29 mouse cellular contexts compared by ENCODE assay signal in the genomic region with DNA sequence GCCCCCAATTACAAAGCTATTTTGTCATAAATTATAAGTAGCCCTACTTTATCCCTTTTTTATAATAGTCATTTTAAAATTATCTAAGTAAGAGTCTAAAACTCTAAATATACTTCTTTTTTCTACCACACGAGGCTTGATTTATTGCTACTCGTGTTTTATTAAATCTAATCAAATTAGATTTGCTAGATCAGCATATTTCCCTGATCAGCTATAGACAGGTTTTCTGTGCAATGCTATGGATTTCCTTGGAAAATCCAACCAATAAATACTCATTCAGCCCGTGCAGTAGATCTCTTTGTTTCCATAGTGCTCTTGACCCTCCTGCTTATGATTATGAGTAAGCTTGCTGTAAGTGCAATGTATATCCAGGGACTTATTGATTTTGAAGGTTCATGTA.
"Had no signal": no experiment of that assay in that cellular context is flagged by ENCODE, and none has a peak within 500 bp of the region (broad histone marks: within the 10 kb centered on the region; RNA-seq: fewer than 3 reads in every experiment).

No protein-coding gene starts in this region.

- DNase-seq: left cerebral cortex, postnatal 4 days; liver; liver, embryonic 13.5 days; liver, postnatal 0 days; lung, adult 18-20 months; lung, adult 2 months; lung, embryonic 14.5 days; lung, postnatal 10 days; lung, postnatal 14 days; lung, postnatal 36 days; lung, postnatal 4 days; midbrain, embryonic 14.5 days had no signal

- H3K27ac ChIP-seq: limb, embryonic 10.5 days; limb, embryonic 12.5 days; limb, embryonic 13.5 days; limb, embryonic 15.5 days; liver, embryonic 12.5 days; liver, embryonic 13.5 days; liver, embryonic 14.5 days; liver, embryonic 15.5 days; lung, embryonic 15.5 days; macrophage; midbrain, embryonic 10.5 days; midbrain, embryonic 12.5 days; midbrain, embryonic 13.5 days; midbrain, embryonic 15.5 days had no signal

- H3K4me2 ChIP-seq: limb, embryonic 12.5 days; limb, embryonic 13.5 days; limb, embryonic 15.5 days; liver, embryonic 11.5 days; liver, embryonic 12.5 days; liver, embryonic 13.5 days; liver, embryonic 15.5 days; lung, embryonic 14.5 days; lung, embryonic 15.5 days; midbrain, embryonic 11.5 days; midbrain, embryonic 12.5 days; midbrain, embryonic 13.5 days; midbrain, embryonic 15.5 days had no signal

- H3K4me1 ChIP-seq: limb, embryonic 10.5 days; limb, embryonic 12.5 days; limb, embryonic 13.5 days; limb, embryonic 15.5 days; liver, embryonic 12.5 days; liver, embryonic 13.5 days; liver, embryonic 15.5 days; lung, embryonic 15.5 days; megakaryocyte, embryonic 14.5 days; midbrain, embryonic 10.5 days; midbrain, embryonic 12.5 days; midbrain, embryonic 13.5 days; midbrain, embryonic 15.5 days had no signal

- H3K27me3 ChIP-seq: limb, embryonic 12.5 days; limb, embryonic 13.5 days; limb, embryonic 15.5 days; liver, embryonic 12.5 days; liver, embryonic 13.5 days; liver, embryonic 15.5 days; lung, embryonic 15.5 days; megakaryocyte, embryonic 14.5 days; midbrain, embryonic 12.5 days; midbrain, embryonic 13.5 days; midbrain, embryonic 15.5 days had no signal

- H3K9ac ChIP-seq: limb, embryonic 12.5 days; limb, embryonic 13.5 days; limb, embryonic 15.5 days; liver, embryonic 12.5 days; liver, embryonic 13.5 days; liver, embryonic 14.5 days; liver, embryonic 15.5 days; liver, postnatal 0 days; lung, embryonic 14.5 days; lung, embryonic 15.5 days; midbrain, embryonic 12.5 days; midbrain, embryonic 13.5 days; midbrain, embryonic 15.5 days had no signal

- H3K9me3 ChIP-seq: limb, embryonic 10.5 days; limb, embryonic 12.5 days; limb, embryonic 13.5 days; limb, embryonic 15.5 days; liver, embryonic 12.5 days; liver, embryonic 13.5 days; liver, embryonic 15.5 days; lung, embryonic 15.5 days; megakaryocyte, embryonic 14.5 days; midbrain, embryonic 10.5 days; midbrain, embryonic 12.5 days; midbrain, embryonic 13.5 days; midbrain, embryonic 15.5 days had no signal

- H3K36me3 ChIP-seq: limb, embryonic 10.5 days; limb, embryonic 12.5 days; limb, embryonic 13.5 days; limb, embryonic 15.5 days; liver, embryonic 12.5 days; liver, embryonic 13.5 days; liver, embryonic 15.5 days; lung, embryonic 15.5 days; midbrain, embryonic 10.5 days; midbrain, embryonic 12.5 days; midbrain, embryonic 13.5 days; midbrain, embryonic 15.5 days had no signal

- H3K4me3 ChIP-seq: limb, embryonic 10.5 days; limb, embryonic 12.5 days; limb, embryonic 13.5 days; limb, embryonic 15.5 days; liver, embryonic 12.5 days; liver, embryonic 13.5 days; liver, embryonic 15.5 days; lung, embryonic 15.5 days; megakaryocyte, embryonic 14.5 days; midbrain, embryonic 10.5 days; midbrain, embryonic 12.5 days; midbrain, embryonic 13.5 days; midbrain, embryonic 15.5 days; myocyte had no signal
